Mouse (Mus musculus) forebrain, embryonic 11.5 days (tissue): ENCODE measurements around the gene Pfdn6. TPM values are rescaled to one million over a fixed set of nuclear protein-coding genes. Genes with fewer than 3 reads are reported as not detected.
A peak's percentile ranks its signal among the peaks of the same experiment; 100 is the strongest.
"Not testable (repeated sequence)": the region's sequence is repeated elsewhere in the genome, so short reads cannot be mapped to it uniquely, and the experiment has no call there.

Experiments
- ATAC-seq: fragments of 200-750 bp; cut with Nextera tagmentation; replicated peaks from 2 replicates; pipeline ENCODE4 v1.8.0; 2017; ENCODE audit warnings: moderate TSS enrichment; ENCODE audit not compliant: low FRiP score
- DNase-seq: peaks from one replicate; pipeline ENCODE4 v3.0.0-alpha.2; 2017; ENCODE audit warnings: low spot score
- H3K27ac ChIP-seq: fragments of 300-500 bp; sonication (generic); 2 replicates; pipeline ENCODE4 v1.5.1; 2014; ENCODE audit warnings: low read depth, low read length
- H3K27me3 ChIP-seq: fragments of 300-500 bp; sonication (generic); 2 replicates; pipeline ENCODE4 v1.6.1; 2014; ENCODE audit warnings: mild to moderate bottlenecking, low read length, mixed read lengths; ENCODE audit not compliant: control insufficient read depth, insufficient read depth
- H3K36me3 ChIP-seq: fragments of 300-500 bp; sonication (generic); 2 replicates; pipeline ENCODE4 v1.6.1; 2014; ENCODE audit warnings: mild to moderate bottlenecking, low read length, moderate library complexity, mixed read lengths; ENCODE audit not compliant: control insufficient read depth, insufficient read depth
- H3K4me1 ChIP-seq: fragments of 300-500 bp; sonication (generic); replicated peaks from 2 replicates; pipeline ENCODE4 v1.6.1; 2014; ENCODE audit warnings: low read length, mixed read lengths; ENCODE audit not compliant: control insufficient read depth, insufficient read depth
- H3K4me2 ChIP-seq: fragments of 300-500 bp; sonication (generic); 2 replicates; pipeline ENCODE4 v1.6.1; 2014; ENCODE audit warnings: low read depth, mild to moderate bottlenecking, low read length, moderate library complexity, mixed read lengths; ENCODE audit not compliant: severe bottlenecking
- H3K4me3 ChIP-seq: fragments of 300-500 bp; sonication (generic); 2 replicates; pipeline ENCODE4 v1.5.1; 2014; ENCODE audit warnings: low read depth, low read length
- H3K9ac ChIP-seq: fragments of 300-500 bp; sonication (generic); 2 replicates; pipeline ENCODE4 v1.6.1; 2014; ENCODE audit warnings: low read length
- H3K9me3 ChIP-seq: fragments of 300-500 bp; sonication (generic); 2 replicates; pipeline ENCODE4 v1.6.1; 2016; ENCODE audit warnings: low read length, mixed read lengths; ENCODE audit not compliant: control insufficient read depth
- WGBS: fragments of 180-500 bp; shearing (Covaris S2); extraction: QIAGEN DNeasy Blood & Tissue Kit; methylation state at CpG from one replicate; pipeline ENCODE4 v1.1.7; 2014; 5-methylcytosine and 5-hydroxymethylcytosine counted together
- polyA plus RNA-seq: library from polyadenylated mRNA; unstranded; fragments of >200 nt; fragmentation: Nextera tagmentation; extraction: Ambion mirVana; gene quantifications from 2 replicates; pipeline ENCODE4 v1.2.1, GENCODE M21; 2014

Pfdn6 gene
- polyA plus RNA-seq, 1 experiment from 2014 or later: 214 TPM

DNA sequence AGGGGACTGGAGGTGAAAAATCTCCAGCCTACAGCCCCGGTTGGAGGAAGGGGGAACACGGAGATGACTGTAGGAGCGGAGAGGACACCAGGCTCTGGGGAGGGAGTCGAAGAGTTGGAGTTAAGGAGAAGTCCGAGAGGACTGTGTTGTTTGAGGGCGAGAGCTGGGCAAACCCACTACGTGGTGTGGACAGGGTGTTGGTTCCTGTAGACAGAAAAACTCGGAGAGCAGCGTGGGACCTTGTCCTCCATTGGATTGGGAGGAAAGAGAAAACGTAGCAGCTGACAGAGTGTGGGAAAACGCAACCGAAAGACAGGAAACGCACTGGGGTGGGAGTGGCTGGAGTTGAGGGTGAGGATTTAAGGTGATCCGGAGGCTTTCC lies 30.3 kb downstream of the Pfdn6 start:
- WGBS: 2% methylated on average over 14 of the region's 14 CpGs
- Histone ChIP-seq H3K9me3 (no peaks in the 10 kb centered on the region), H3K4me1 (peaks cover 8% of the 10 kb centered on the region), H3K27ac (peak overlapping the region; percentile 64; the same call in 1 of the 2 replicates), H3K9ac (peak overlapping the region; percentile 87), H3K36me3 (peaks cover 14% of the 10 kb centered on the region), H3K27me3 (no peaks in the 10 kb centered on the region), H3K4me2 (peak overlapping the region; percentile 98), H3K4me3 (peak overlapping the region; percentile 86)
- DNase-seq (no peak), ATAC-seq (0 out of 2 replicates have a peak, but pooled peaks have one; percentile 4)

DNA sequence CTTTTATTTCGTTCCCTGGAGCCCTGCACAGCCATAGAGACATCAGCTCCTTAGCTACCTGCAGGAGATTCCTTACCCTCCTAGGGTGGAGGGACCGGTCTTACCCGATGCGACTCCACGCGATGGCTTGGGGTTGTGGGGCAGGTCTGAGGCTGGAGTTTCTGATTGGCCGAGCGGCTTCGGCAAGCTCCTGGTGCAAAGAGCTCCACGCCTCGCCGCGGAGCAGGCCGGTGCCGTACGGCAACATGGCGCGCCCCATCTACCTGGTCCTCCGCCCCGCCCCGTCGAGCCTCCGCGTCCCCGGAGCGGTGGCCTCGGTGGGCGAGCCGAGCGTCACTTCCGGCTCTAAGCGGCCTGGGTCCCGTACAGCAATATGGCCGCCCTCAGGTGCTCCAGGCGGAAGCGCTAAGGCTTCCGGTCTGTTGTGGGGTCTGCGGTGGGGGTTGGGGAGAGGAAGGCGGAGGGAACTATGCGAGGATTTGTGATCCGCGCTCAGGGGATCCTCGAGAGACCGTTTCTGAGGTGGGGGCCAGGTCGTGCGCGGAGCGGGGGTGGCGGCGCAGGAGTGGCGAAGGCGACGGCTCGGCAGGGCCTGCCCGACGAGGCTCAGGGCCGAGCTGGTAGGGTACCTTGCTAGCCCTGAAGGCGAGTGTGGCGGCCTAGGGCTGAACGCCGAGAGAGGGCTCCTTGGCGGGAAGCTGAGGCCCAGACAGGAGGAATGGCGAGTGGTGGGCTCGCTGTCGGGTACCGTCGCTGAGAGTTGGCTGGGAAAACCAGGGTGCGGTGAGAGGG lies 30.9 kb downstream of the Pfdn6 start, which contains the start of gene Daxx:
Gene Daxx, plus strand, starts transcription at position 338 of the 792 bp plus-strand sequence.
- H3K36me3 ChIP-seq: peaks cover 14% of the 10 kb centered on the region
- peaks cover 8% of the 10 kb centered on the region for H3K4me1 ChIP-seq
- peak; percentile 99 for DNase-seq
- H3K27ac ChIP-seq: peak within 1 kb of the TSS; percentile 79
- no peaks in the 10 kb centered on the region for H3K9me3 ChIP-seq
- H3K27me3 ChIP-seq: no peaks in the 10 kb centered on the region
- H3K9ac ChIP-seq: peak within 1 kb of the TSS; percentile 87
- peak within 1 kb of the TSS; percentile 98 for H3K4me2 ChIP-seq
- peak; percentile 97 for ATAC-seq
- peak within 1 kb of the TSS; percentile 86 for H3K4me3 ChIP-seq
- under 1% methylated on average over 68 of the region's 68 CpGs for WGBS

DNA sequence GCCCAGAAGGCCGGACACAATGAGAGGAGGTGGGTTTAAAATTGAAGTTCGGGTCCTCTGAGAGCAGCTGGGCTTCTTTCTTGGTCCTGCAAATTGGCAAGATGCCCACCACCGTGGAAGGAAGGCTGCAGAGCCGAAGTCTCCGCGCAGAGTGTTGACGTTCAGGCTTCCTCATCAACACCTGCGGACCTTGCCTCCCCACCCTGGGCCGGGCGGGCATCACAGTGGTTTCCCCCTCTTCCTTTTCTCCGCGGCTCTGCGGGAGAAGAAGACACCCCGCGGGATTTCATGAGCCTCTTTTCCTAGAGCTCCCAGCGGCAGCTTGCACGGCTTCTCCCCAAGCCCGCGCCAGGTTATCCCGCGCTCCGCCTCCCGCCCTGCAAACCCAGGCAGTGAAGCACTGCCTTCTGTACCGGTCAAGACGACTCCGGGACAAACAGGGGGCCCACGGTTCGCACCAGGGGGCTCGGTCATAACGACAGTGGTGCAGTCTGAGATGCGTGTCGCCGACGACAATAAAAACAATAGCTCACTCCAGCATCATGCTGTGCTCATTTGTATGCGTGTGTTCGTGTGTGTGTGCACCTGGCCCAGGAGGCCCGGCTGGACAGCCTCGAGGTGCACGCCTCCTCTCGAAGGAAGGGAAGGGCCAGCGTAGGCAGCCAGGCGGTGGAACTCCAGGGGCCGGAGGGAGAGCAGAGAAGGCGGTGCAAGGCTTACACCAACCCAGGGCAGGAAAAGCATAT lies 31.6 kb downstream of the Pfdn6 start:
- under 1% methylated on average over 38 of the region's 44 CpGs for whole genome bisulfite sequencing
- peaks cover 8% of the 10 kb centered on the region for H3K4me1 ChIP-seq
- H3K9me3 ChIP-seq: no peaks in the 10 kb centered on the region
- no peak; the same call in 1 of the 2 replicates for ATAC-seq
- peak overlapping the region; percentile 79 for H3K27ac ChIP-seq
- peak overlapping the region; percentile 73 for H3K9ac ChIP-seq
- H3K27me3 ChIP-seq: no peaks in the 10 kb centered on the region
- DNase-seq: peak; percentile 75
- peak overlapping the region; percentile 98 for H3K4me2 ChIP-seq
- H3K4me3 ChIP-seq: peak overlapping the region; percentile 86
- H3K36me3 ChIP-seq: peaks cover 9% of the 10 kb centered on the region

DNA sequence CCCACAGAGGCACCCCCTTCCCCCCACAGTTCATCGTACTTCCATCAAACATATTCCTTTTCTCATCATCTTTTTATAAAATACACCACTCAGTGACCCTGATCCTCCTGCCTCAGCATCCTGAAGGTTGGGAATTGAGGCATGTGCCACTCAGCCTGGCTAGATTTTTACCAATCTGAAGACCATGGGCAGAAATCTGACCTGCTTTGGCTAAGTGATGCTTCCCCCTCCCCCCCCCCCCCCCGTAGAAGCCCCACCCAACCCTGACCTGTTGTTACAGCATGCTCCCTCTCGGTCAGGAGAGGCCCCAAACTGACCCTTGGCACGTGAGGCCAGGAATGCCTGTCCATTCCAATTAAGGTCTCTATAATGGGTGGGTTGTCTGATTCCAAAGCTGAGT lies 35.3 kb downstream of the Pfdn6 start, which contains the start of gene Platr17:
Gene Platr17, plus strand, starts transcription at position 301 of the 400 bp plus-strand sequence.
- ATAC-seq, H3K4me3 ChIP-seq, DNase-seq, H3K27me3 ChIP-seq, H3K9me3 ChIP-seq, H3K36me3 ChIP-seq, H3K9ac ChIP-seq, H3K27ac ChIP-seq, H3K4me1 ChIP-seq, H3K4me2 ChIP-seq: not testable (repeated sequence)
- WGBS: 38% methylated on average over 3 of the region's 4 CpGs

DNA sequence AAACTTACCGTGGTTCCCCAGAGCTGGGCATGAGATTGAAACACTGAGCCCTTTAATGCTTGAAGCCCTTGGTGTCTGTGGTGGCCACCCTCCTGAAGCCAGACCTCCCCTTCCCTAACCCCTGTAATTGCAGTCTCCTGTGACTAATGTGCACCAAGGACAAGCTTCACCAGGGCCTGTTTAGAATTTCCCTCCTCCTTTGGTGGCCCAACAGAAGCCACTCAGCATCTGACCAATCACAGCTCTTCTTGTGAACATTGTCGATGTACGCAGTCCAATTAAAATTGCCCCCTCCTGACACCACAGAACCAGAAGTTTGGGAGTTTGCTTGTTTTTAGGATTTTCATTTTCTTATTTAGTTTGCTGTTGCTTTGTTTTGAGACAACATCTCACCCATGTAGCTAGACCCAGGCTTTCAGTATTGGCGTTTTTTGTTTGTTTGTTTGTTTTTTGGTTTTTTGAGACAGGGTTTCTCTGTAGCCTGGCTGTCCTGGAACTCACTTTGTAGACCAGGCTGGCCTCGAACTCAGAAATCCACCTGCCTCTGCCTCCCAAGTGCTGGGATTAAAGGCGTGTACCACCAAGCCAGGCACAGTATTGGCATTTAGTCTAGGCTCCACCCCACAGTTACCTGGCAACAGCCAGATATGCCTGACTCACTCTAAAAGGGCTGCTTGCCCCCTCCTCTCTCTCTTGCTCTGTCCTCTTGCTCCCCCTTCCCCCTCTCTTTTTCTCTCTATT lies 36.1 kb downstream of the Pfdn6 start:
- H3K4me1 ChIP-seq, ATAC-seq, H3K4me3 ChIP-seq, H3K36me3 ChIP-seq, H3K27ac ChIP-seq, H3K27me3 ChIP-seq, H3K9ac ChIP-seq, DNase-seq, H3K4me2 ChIP-seq, H3K9me3 ChIP-seq: not testable (repeated sequence)
- WGBS: 79% methylated on average over 6 of the region's 6 CpGs

DNA sequence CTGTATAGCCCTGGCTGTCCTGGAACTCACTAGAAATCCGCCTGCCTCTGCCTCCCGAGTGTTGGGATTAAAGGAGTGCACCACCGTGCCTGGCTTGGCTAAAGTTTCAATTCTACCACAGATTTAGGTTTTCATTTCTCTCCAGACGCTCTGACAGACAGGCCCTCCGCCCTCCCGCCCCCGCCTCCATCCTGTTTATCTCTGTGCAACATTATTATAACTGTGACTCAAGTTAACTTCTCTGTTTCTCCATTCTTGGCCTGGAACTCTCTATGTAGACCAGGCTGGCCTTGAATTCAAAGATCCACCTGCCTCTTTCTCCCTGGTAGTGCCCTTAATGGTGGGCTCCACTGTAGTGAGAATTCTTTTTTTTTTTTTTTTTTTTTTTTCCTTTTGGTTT lies 37.7 kb downstream of the Pfdn6 start:
- WGBS: 90% methylated on average over 7 of the region's 7 CpGs
- DNase-seq (no peak), ATAC-seq (no peak)

DNA sequence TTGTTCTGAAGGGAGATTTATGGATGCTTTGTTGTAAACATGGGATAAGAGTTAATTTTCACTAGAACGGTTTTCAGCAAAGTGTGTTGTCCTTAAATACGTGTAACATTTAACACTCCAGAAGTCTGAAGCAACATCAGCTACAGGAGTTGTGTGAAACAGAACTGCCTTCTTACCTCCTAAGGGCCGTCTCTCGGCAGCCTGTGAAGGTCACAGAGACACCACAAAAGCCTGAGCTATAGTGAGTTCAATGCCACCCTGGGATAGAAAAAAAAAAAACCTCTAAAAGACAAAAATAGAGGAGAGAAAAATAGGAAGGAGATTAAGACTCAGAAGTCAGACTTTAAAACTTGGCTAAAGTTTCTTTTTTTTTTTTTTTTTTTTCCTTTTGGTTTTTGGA lies 38.1 kb downstream of the Pfdn6 start:
- Histone ChIP-seq H3K4me1 (no peaks in the 10 kb centered on the region), H3K9me3 (no peaks in the 10 kb centered on the region), H3K27me3 (no peaks in the 10 kb centered on the region), H3K4me3 (no peak overlapping the region), H3K4me2 (no peak overlapping the region), H3K27ac (no peak overlapping the region), H3K36me3 (no peaks in the 10 kb centered on the region), H3K9ac (no peak overlapping the region)
- no peak for ATAC-seq
- WGBS: 87% methylated on average over 4 of the region's 4 CpGs
- no peak for DNase-seq

More for the DNA sequence above, 37.7 kb downstream of the Pfdn6 start:
- Histone ChIP-seq H3K4me1 (no peaks in the 10 kb centered on the region), H3K9me3 (no peaks in the 10 kb centered on the region), H3K9ac (no peak overlapping the region), H3K36me3 (no peaks in the 10 kb centered on the region), H3K4me3 (no peak overlapping the region), H3K27me3 (no peaks in the 10 kb centered on the region), H3K27ac (no peak overlapping the region), H3K4me2 (no peak overlapping the region)

DNA sequence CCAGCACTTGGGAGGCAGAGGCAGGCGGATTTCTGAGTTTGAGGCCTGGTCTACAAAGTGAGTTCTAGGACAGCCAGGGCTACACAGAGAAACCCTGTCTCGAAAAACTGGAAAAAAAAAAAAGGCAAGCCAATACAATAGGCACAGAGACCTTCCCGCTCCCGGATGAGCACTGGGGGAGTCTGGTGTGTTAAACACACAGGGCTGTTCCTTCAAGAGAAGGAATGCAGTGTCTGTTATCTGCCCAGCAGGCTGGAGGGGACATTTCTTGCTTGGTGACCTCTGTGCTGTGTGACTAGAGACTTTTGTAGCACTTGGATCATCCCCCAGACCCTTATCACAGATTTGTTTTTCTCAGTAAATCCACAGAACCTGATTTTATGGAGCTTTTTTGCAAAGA lies 38.5 kb downstream of the Pfdn6 start:
- no peak overlapping the region for H3K4me3 ChIP-seq
- no peak overlapping the region for H3K4me2 ChIP-seq
- H3K4me1 ChIP-seq: no peaks in the 10 kb centered on the region
- H3K9ac ChIP-seq: no peak overlapping the region
- 76% methylated on average over 4 of the region's 4 CpGs for WGBS
- ATAC-seq (no peak), DNase-seq (no peak)
- no peaks in the 10 kb centered on the region for H3K27me3 ChIP-seq
- no peaks in the 10 kb centered on the region for H3K9me3 ChIP-seq
- H3K36me3 ChIP-seq: no peaks in the 10 kb centered on the region
- H3K27ac ChIP-seq: no peak overlapping the region
